Mouse (Mus musculus): ENCODE measurements around the gene Abr.

The Abr gene

DNA sequence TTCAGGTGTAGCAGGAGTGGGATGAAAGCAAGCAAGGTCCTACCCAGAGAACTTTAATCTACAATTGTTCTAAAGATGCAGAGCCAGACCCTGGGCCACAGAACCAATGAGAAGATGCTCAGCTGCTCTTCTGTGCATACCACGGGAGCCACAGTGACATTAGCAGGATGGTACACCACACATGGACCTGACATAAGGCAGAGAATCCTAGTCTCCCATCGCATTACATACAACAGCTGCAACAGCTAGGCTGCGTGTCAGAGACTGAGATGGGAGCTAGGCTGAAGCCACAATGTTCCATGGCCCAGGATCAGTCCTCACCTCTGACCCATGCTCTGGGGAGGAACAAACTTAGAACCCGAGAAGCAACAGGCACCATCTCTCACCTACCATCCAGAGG is 104.0 kb downstream of the Abr start:
- no peak for DNase-seq (ENCODE audit: low spot score)

DNA sequence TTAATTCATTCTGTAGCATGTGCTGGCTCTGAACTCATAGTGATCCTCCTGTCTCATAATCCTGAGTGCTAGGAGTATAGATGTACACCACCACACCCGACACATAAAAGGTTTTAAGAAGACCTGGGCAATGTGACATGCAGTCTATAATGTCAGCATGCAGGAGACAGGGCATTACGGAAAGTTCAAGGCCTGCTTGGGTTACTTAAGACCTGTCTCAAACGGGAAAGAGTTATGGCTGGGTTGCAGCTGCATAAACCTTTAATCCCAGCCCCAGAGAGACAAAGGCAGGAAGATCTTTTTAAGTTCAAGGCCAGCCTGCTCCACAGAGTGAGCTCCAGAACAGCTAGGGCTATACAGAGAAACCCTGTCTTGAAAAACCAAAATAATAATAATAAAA is 105.2 kb downstream of the Abr start:
- DNase-seq (ENCODE audit: low spot score): no peak

DNA sequence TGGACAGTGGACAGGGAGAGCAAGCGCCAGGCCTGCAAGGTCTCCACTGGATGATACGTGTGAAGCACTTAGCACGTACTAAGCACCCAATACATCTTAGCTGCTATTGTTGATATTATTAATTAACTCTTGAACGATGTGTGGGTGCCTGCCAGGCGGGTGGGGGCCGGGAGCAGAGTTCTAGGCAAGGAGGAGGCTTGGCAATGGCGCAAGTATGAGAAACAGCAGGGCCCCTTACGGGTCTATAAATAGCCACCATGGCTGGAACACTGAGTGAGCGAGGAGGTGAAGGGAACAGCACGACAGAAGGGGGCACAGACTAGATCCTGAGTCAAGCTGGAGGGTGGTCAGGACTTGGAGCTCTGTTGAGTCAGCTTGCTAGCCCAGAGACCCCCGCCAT is 107.0 kb downstream of the Abr start:
- no peak for DNase-seq (ENCODE audit: low spot score)

DNA sequence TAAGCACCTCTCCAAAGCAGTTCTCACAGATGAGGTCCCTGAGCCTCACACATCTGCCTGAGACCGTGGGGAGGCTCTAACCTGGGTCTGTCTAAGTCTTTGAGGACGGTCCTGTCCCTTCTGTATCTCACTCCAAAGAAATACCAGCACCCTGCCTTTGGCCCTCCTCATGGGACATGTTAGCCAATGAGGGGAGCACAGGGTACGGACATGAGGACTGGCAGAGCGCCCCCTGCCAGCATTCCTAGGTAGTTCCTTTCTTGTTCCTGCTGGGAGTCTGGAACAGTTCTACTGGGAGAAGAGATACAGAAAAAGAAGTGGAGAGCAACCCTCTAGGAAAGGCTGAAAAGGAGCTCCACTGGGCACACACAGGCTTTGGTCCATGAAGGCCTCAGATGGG is 111.1 kb downstream of the Abr start:
- DNase-seq (ENCODE audit: low spot score): no peak

DNA sequence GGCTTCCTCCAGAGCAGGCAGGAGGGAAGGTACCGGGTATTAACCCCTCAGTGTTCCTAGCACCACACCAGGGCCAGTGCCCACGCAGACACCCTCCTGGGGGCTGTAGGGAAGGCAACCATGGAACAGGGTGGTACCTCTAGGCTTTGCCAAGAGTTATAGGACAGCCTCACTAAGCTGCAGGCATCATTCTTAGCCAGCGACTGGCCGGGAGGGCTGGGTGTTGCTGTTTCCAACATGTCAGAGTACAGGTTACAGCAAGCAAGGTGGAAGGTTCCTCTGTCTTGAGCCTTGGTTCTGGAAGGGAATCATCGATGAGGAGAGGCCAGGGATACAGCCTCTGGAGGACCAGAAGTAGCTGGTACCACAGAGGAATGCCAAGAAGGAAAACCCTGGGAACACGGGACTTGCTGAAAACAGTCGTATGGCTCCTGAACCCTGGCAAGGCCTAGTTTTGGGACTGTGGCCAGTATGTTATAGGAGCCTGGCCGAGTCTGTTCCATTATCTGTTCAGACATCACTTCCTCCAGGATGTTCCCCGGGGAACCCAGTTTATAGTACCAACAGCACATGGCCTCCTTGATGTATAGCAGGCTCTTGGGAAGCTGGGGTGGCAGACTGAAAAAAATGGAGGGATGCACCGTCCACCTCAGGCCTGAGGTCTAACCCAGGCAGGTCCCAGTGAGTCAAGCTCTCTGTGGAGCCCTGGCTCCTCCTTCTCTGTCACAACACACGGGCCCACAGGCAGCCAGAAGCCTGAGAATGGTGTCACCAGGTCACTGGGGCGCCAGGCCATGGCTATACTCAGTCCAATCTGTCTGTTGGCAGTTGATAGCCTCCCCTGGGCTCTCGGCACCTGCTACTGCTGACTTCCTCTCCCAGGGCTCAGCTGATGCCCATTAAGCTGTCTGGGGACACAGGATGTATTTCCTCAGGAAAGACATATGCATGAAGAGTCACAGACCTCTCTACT is 112.1 kb downstream of the Abr start:
- no peak for DNase-seq (ENCODE audit: low spot score)

DNA sequence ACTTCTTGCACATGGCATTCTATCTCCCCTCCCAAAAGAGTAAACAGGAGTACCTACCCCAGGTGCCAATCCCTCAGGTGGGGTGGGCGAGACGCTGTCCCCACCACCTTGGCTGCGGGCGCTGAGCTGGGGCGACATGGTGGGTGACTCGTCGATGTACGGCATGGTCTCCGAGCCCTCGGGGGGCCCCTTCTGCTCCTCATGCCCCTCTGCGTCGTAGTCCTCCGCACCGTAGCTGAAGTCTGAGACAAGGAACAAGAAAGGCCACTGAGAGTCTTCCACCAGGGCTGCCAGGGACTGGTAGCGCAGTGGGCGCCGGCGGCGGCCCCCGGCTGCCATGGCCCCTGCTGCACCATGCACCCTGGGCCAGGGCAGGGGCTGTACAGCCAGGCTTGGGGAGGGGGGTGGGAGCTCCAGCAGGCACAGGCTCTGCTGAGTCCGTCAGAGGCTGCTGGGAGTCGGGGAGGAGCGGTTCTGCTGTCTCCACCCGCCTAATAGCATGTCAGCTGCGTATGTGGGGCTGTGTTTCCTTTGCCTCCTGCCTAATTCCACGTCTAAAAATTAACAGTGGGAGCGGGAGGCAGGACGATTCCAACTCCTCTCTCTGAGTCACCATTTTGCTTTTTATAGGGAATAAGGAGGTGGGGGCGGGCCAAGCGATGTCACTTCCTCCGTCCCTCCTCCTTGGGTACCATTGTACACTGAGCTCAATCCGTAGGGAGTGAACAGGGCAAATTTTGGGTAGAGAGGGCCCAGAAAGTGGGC is 113.1 kb downstream of the Abr start:
- DNase-seq (ENCODE audit: low spot score): no peak

DNA sequence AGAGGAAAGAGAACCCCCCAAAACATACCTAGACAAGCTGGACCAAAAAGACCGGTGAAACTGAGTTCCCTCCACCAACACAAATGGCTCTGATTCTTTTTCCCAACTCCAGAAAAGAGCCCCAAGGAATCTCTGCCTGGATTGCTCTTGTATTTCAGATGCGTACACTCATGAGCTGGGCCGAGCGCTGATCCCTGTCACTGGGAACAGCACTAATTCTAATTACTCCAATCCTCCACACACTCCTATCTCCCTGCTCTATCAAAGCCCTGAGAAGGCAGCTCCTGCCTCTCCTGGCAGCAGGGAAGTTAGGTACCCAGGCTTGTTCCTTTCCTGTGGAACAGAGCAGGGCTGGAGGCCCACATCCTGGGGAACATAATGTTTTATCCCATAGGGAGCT is 114.0 kb downstream of the Abr start:
- DNase-seq (ENCODE audit: low spot score): no peak

DNA sequence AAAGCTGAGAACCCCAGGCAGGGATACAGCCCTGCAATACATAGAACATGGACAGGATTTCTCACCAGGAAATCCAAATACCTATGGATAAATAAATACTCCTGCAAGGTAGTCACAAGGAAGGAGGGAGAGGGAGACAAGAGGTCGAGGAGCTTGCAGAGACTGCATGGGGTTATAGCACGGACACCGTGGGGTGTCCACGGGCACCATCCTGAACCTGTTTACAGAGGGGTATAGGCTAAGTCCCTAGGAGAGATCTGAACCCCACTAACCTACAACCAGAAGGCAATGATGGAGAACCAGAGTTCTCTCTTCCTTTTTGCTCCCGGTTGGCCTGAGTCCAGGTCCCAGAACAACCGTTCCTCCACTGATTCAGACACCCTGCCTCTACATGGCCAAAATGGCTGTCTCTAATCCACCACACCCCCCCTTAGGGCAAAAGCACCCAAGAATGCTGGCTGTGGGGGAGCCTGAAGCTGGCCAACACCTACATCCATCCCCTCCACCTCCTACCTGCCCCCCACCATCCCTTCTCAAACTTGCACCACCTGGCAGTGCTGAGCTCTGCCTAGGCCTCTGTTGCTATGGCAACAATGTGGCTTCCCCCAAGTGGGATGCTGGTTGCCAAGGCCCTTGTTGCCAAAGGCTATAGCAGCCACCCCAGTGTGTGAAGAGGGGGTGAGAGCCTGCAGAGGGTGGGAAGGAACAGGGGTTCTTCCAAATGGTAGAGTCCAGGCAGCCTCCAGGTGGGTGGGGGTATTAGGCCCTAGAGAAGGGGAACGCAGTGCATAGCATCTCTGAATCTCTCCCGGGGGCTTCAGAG is 114.6 kb downstream of the Abr start:
- DNase-seq (ENCODE audit: low spot score): no peak

DNA sequence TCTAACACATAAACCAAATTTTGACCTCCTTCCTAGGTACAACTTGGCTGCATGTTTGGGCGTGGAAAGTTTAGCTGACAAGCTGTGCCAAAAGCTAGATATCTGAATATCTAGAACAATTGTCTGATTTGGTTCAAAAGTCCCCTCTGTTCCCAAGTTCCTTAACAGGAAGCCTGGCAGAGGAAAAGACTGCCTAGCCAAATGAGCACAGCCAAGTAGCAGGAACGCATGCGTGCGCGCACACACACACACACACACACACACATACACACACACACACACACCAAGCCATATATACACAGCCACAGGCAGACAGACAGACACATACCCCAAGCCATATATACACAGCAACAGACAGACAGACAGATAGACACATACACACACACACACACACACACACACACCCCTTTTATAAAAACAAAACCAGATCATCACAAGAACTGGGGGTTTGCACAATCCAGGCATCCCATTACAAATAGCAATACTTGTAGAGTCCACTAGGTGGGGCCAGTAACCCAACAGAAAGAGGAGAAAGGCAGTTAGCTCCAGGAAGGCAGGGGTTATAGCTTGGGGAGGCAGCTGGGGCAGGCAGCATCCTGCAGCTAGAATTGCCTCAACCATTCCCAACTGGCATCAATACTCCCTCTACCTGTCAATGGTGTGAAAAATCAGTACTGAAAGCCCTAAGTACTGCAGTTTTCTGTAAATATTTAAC is 115.4 kb downstream of the Abr start:
- no peak for DNase-seq (ENCODE audit: low spot score)

DNA sequence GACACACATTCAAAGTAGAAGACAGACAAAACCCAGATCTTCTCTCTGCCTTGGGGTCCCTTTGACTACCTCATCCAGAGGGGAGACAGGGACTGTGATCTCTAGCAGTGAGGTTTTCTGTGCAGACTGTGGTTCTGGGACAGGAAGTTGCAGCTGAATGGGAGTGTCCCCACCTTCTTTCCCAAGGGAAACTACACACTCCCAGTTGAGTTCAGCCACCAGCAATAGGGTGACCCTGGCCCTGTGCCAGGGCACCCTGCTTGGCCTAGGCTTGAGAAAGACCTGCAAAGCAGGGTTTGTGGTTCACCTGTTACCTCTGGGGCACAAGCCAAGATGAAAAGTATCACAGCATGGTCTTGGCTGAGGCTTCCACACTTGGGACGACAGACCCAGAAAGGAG is 117.0 kb downstream of the Abr start:
- DNase-seq (ENCODE audit: low spot score): no peak

DNA sequence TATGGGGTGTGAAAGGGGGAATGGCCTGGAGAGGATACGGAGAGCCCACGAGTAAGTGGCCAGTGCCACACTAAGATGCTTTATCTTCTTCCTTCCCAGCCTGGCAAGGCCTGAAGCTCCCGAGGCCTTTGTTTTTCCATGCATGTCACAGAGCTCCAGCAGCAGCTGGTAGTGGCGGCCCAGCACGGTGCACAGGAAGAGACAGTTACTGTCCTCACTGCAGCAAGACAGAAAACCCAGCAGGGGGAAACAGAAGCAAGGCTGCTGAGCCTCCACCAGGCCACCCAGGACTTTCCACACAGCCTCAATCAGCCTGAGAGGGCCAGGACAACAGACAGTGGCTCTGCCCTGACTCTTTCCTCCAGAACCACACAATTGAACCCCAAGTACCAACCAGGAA is 118.1 kb downstream of the Abr start:
- DNase-seq (ENCODE audit: low spot score): no peak

DNA sequence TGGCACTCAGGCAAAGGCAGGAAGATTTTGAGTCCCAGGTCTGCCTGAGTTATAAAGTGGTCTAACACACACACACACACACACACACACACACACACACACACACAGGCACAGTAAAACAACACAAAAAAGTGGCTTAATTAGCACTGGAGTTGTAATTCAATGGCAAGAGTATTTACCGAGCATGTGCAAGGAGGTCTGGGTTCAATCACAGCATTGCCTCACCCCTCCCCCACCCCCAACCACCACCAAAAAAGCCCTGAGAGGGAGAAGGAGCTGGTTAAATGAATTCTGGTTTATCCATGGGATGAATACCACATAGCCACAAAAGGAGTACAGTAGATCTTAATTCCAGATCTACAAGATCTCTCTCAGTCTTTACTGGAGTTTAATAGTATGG is 122.1 kb downstream of the Abr start:
- DNase-seq (ENCODE audit: low spot score): no peak

DNA sequence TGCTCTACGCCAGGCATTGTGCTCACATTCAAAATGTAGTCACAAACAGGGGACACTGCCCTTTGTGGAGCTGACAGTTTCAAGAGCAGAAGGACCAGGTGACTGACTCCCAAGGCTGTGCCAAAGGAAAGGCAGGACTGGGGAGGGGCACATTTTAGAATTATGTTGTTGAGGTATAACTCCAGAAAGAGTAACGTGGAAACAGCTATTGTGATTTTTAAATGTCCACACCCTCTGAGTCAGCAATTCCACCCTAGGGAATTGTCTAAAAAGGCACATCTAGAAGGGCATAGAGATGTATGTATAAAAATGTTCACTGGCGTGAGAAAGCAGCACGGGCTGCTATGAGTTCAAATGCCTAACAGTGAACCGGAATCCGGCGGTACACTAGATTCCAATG is 122.5 kb downstream of the Abr start:
- no peak for DNase-seq (ENCODE audit: low spot score)

DNA sequence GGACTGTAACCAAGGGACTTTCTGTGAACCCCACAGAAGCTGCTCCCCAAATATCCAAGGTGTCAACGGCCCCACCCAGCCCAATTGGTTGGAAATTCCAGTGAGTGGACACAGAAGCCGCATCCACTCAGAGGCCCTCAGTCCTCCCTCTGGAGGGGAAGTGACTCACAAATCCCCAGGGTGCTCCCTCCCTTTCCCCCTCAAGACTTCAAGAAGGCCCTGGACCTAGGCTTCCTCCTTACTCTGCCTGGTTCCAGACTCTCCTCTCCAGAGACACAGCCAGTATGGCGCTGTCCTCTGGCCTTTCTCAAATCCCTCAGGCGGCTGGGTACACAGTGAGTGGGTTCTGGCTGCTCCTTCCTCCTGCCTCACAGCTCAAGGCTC is 124.4 kb downstream of the Abr start:
- no peak for DNase-seq (ENCODE audit: low spot score)

DNA sequence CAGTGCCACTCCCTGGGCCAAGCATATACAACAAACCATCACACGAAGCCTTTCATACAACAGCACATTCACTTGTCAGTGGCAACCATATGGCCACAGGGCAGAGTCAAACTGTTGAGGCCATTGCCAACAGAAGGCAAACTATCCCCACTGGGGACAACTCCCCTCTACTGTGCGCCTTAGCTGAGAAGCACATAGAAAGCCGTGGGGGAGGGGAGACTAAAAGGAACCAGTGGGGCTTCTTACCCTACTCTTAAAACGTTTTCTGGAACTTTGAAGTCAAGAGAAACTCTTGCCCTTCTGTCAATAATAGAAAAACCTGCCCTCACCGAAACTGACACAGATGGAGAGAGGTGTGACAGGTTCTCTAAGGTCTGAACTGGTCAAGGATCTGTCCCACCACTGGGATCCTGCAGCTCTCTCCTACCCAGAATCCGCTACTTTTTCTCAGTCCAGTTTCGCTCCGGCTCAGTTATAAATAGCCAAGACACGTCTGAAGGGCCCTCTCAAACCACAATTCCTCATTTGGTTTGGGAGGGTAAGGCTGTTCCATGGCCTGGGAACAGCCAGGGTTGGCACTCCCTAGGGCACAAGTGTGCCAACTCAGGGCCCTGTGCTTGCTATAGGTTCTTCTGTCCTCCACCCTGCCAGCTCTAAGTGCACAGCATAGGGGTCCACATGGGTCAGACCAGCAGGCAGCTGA is 124.9 kb downstream of the Abr start:
- DNase-seq (ENCODE audit: low spot score): no peak

DNA sequence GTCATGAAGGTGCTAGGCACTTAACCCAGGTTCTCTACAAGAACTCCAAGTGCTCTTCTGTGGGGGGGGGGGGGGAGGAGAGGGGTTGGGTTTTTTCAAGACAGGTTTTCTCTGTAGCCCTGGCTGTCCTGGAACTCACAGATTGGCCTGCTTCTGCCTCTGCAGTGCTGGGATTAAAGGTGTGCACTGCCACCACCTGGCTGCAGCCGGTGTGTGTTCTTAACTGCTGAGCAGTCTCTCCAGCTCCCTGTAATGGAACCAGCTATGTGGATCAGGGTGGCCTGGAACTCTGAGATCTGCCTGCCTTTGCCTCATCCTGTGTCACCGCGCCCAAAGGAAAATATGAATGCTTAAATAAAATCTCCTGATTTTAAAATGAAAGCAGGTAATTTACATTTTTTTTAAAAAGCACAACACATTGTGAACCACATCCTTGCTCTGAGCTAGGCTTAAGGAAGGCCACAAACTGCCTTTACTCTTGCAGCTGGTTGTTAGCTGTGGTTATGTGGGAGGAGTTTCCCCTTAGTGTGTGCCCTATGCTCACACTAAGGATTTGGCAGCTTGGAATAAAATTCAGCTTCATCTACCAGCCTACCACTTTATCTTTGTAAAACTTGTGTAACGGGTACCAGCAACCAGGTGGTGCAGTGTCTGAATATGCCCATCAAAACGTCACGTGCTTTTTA is 125.9 kb downstream of the Abr start:
- no peak for DNase-seq (ENCODE audit: low spot score)

DNA sequence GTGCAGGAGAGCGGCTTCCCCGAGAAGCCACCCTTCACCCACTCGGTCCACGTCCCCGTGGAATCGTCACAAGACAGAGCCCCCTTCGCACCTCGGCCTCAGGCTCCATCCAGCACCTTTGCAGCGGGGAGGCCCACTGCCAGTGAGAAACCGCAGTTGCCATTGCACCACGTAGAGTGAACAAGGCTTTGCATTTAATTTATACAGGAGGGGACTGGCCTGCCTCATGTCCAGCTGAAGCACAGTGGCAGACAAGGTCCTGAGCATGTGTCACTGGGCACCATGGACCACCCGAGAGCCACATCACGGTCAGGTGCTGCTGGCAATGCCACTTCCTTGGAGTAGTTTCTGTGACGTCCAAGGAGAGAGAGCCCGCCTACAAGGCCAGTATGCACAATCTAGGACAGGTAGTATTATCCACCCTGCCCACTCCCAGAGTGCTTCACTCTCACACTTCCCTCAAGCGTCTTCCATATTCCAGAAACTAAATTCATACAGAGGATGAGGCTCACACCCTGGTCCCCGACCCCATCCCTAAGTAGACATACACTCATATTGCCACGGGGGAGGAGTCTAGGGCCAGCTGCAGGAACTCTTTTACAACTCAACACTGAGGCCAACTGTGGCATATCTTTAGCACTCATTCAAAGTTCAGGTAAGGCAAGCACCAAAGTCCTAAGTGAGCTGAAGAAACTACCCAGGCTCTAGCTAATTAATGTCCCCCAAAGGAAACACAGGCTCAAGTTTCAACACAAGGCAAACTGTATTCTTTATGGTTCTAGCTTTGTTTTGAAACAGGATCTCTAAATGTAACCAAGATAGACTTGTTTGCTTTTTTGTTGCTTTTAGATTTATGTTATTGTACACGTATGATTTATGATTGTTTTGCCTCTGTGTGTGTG is 126.7 kb downstream of the Abr start:
- no peak for DNase-seq (ENCODE audit: low spot score)

DNA sequence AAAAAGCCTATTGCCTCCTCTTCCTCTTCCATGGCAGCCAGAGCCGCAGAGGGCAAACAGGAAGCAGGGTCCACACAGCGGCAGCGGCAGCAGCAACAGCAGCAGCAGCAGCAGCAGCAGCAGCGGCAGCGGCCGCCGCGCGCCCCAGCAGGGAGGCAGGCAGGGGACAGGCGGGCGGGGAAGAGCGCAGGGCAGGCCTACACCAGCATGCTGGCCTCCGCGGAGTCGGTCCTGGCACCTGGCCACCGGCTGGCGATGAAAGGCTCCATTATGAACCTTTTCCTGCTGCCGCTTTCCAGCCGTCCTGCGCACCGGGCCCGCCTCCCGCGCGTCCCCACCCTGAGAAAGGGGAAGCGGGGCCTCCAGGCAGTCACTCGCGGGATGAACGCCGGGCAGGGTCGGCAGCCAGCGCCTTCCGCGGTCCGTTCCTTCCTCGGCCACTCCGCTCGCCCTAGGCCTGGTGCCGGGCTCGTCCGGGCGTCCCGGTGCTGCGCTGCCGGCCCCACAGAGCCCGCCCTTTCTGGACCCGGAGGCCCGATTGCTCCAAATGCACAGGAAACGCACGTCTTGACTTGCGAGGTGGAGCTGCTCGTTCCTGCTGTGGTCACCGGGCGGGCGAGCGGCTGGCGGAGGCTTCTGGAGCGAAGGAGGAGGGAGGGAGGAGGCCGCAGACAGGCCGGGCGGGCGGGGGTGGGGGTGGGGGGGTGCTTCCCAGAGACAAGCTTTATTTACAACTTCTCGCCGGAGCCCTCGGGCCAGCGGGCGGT is 127.6 kb downstream of the Abr start:
- peak; percentile 15 for DNase-seq (ENCODE audit: low spot score)

DNA sequence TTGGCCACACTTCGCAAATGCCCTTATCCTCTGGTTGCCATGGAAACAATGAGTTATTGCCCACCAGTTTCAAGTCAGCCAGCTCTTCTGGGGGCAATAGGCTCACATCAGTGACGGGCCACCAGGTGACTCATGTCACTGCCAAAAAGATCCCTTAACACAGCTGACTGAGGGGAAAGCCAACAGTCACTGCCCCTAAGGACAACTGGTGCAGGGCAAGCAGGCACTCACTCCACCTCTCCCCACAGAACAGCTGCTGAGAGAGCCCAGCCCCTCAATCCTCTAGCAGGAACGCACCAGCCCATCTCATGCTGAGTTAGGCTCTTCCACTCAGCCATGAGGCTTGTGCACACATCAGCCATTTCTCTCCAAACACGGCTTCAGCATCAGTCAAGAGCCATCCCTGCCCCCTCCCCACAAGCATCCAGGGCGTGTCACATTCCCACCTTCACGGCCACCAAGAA is 128.3 kb downstream of the Abr start:
- no peak for DNase-seq (ENCODE audit: low spot score)

Data from spleen, adult 12 weeks (tissue).